Mouse (Mus musculus): Measurements from ENCODE around the gene Tnf.

- TF ChIP-seq CTCF (IDR thresholded peaks at IDR 0.05; ENCODE audit: extremely low read depth, insufficient read length, insufficient replicate concordance, low read depth, low read length) (no peak), POLR2A (IDR thresholded peaks at IDR 0.05; ENCODE audit: low read depth, low read length) (no peak)
Measured at GRCm38 (mm10) chr17:35244999-35245398, 43.2 kb upstream of the Tnf start.

All from small intestine, adult 2 months (tissue).